Mouse (Mus musculus): ENCODE results near the gene Psma4.
"Not testable (repeated sequence)": the region's sequence is repeated elsewhere in the genome, so short reads cannot be mapped to it uniquely, and the experiment has no call there.

Psma4 gene

DNA sequence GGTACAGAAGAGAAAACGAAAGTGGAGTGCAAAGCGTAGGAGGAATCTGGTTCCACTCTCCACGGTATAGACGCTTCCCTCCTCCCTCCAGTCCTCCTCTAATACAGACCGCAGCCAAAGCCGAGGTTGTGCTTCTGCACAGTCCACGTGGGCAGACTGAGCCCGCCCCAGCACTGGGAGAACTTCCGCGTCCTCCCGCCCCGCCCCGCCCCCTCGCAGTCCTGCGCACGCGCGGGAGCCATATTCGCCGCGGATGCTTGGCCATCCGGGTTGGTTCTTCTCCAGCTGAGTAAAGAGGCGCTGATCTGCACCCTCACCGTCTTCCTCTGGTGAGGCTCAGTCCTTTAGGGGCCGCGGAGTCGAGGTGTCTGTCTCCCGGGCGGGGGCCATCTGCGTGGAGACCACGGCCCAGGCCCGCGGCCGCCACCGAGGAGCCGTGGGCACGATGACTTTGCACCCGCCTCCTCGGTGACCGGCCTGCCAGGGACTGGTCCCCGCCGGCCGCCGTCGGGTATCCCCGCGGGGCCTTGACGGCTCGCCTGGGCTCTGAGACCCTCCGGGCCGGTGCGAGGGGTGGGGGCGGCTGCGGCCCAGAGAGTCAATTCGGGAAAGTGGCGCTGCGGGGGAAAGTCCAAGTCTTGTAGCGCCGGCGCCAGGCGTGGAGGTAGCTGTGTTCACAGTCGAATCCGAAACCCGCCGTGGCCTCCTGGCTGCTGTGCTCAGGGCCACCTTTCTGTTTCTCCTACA is at the start of gene Psma4, which contains the start of gene AY074887:
Psma4 (plus strand) TSS at position 216 of the 747 bp plus-strand sequence.
AY074887 (minus strand) TSS at position 424 of the 747 bp plus-strand sequence.
- DNase-seq (ENCODE audit: low spot score), result peak; percentile 86

GRCm38 (mm10) chr9:54909446-54909845 is 41.1 kb upstream of the Psma4 start:
- no peak for DNase-seq (ENCODE audit: low spot score)

DNA sequence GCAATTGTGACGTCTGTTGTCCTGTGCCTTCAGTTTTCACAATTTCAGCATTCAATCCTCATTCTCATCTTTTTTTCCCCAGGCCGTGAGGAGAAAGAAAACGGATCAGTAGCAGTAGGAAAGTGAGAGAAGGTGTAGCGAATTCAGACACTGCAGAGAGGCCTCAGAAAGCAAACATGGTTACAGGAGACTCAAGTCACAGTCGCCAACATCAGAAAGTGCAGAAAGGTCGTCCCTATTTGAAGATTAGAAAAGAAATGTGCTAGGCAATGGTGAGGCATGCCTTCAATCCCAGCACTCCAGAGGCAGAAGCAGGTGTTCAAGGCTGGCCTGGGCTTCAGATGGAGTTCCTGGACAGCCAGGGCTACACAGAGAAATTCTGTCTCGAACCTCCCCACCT is 35.0 kb upstream of the Psma4 start:
- DNase-seq (ENCODE audit: low spot score), result no peak

GRCm38 (mm10) chr9:54916401-54916800 is 34.2 kb upstream of the Psma4 start:
- no peak for DNase-seq (ENCODE audit: low spot score)

DNA sequence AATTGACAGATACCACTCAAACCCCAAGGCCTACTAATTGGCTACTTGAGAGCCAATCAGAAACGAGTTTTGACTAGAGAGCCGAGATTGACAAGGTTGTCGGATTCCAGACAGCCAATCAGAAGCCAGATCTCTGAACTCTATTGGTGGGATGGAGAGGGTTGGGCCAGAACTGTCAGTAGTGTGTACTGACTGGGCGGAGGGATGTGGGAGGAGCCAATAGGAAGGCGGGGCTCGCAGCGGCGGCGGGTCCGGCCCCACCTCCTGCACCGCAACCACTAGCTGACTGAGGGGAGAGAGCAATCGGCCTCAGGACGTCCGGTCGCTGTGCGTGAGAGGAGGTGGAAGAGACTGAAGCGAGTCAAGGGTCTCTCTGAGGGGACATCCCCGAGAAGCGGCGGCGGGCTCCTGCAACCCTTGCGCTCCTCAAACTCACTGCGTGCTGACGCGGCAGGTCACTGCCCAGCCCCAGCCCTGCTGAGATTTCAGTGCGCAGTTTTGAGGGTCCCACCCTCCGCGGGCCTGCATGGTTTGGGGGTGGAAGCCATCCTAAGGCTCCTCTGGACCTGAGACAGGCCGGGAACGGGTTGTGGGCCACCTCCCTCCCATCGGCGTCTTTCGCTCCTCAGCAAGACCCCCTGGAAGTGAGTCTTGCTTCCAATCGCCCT is 33.4 kb upstream of the Psma4 start, which contains the start of gene Hykk:
Hykk (plus strand) TSS at position 274 of the 668 bp plus-strand sequence.
- DNase-seq (ENCODE audit: low spot score), result peak; percentile 91

GRCm38 (mm10) chr9:54918191-54918590 is 32.4 kb upstream of the Psma4 start:
- no peak for DNase-seq (ENCODE audit: low spot score)

- DNase-seq (ENCODE audit: low spot score), result no peak
Measured at GRCm38 (mm10) chr9:54918781-54919180, 31.8 kb upstream of the Psma4 start.

- no peak for DNase-seq (ENCODE audit: low spot score)
Measured at GRCm38 (mm10) chr9:54919946-54920345, 30.6 kb upstream of the Psma4 start.

GRCm38 (mm10) chr9:54930741-54931140 is 19.8 kb upstream of the Psma4 start:
- DNase-seq (ENCODE audit: low spot score), result no peak

GRCm38 (mm10) chr9:54931765-54932164 is 18.8 kb upstream of the Psma4 start:
- no peak for DNase-seq (ENCODE audit: low spot score)

- no peak for DNase-seq (ENCODE audit: low spot score)
Measured at GRCm38 (mm10) chr9:54932379-54932778, 18.2 kb upstream of the Psma4 start.

- DNase-seq (ENCODE audit: low spot score), result no peak
Measured at GRCm38 (mm10) chr9:54942071-54942470, 8.5 kb upstream of the Psma4 start.

- no peak for DNase-seq (ENCODE audit: low spot score)
Measured at GRCm38 (mm10) chr9:54944467-54944866, 6.1 kb upstream of the Psma4 start.

DNA sequence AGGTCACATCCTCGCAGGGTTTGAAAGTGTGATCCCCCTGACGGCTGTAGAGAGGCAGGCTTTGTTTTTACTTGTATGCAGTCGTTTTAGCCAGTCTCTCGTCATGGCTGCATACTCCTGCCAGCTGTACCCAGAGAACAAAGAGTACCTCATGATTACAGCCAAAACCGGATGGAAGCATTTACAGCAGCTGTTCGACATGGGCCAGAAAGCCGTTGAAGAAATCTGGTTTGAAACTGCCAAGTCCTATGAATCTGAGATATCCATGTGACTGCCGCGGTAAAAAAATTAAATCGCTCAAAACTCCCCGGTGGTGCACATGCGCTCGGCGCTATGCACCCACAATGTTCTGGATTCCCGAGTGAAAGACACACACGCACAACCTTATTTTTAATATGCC is 4.3 kb upstream of the Psma4 start:
- peak; percentile 17 for DNase-seq (ENCODE audit: low spot score)

DNA sequence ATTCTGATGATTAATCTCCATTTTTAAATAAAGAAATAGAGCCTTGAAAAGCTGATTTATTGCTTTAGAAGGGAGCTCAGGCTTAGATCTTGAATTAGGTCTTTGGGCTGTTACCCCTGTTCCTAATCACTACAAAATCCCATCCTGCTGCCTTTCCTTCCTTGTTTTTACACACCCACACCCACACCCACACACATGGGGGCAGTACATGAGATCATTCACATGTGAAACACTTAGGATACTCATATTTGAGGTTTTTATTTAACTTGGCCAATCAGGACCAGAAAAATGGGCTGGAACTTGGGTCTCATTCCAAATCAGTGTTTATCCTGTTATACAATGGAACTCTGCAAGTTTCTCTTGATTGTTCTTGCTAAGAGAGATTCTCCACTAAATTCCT is 1.1 kb upstream of the Psma4 start:
- DNase-seq (ENCODE audit: low spot score), result no peak

GRCm38 (mm10) chr9:54950162-54950561 is 428 bp upstream of the Psma4 start:
- not testable (repeated sequence) for DNase-seq (ENCODE audit: low spot score)

GRCm38 (mm10) chr9:54961059-54961458 is 10.5 kb downstream of the Psma4 start:
- no peak for DNase-seq (ENCODE audit: low spot score)

- no peak for DNase-seq (ENCODE audit: low spot score)
Measured at GRCm38 (mm10) chr9:54963669-54964068, 13.1 kb downstream of the Psma4 start.

- no peak for DNase-seq (ENCODE audit: low spot score)
Measured at GRCm38 (mm10) chr9:54969972-54970637, 19.5 kb downstream of the Psma4 start.

DNA sequence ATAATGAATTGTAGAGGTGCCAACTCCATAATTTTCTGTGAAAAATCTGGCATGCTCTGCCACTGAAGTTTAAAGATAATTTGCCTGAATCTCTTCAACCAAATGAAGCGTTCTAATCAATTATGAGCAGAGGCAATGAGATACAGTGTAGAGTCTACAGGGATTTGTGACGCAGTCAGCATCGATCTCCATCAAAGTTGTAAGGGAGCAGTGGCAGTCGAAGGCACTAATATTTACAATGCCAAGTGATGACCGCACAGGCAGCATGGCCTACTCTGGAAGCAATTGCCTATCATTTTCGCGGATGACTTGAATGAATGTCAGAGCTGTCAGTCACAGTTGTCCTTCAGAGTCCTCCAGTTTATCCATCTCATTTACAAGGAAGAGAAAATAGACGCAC is 30.1 kb downstream of the Psma4 start, which contains the start of gene Chrna5:
Chrna5 (plus strand) TSS at position 207 of the 400 bp plus-strand sequence.
- DNase-seq (ENCODE audit: low spot score), result no peak

DNA sequence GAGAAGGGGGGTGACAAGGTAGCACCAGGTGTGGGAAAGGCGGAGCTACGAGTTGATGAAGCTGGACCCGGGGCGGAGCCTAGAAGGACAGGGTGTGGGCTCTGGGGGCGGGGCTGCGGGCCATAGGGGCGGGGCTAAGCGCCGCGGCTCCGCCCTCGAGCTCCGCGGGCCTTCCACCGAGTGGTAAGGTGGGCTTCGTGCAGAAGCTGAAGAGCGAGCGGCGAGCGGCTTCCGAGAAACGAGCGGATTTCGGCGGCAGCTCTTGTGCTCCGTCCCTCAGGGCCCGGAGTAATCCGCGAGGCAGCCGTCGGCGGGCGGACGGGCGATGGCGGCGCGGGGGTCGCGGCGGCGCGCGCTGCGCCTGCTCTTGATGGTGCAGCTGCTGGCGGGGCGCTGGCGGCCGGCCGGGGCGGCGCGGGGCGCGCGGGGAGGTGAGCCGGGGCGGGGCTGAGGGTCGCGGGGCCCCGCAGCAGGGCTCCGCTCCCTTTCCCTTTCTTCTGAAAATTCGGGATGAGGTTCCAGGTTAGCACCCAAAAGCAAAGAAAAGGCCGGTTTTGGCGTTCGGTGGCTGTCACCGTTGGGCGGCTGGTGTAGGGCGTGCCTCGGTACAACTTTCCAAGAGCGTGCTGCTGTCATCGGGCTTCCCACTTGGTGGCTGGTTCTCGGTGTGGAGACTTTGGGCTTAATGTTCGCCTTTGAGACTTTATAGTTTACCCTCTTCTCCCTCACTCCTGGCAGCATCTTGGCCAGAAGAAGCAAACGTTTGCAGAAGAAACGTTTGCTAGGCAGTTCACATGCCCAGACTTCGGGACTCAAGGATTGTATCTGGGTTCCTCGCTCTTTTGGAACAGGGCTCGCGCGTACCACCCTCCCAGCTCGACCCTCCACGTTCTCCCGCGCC is 31.0 kb downstream of the Psma4 start:
- no peak for DNase-seq (ENCODE audit: low spot score)

DNA sequence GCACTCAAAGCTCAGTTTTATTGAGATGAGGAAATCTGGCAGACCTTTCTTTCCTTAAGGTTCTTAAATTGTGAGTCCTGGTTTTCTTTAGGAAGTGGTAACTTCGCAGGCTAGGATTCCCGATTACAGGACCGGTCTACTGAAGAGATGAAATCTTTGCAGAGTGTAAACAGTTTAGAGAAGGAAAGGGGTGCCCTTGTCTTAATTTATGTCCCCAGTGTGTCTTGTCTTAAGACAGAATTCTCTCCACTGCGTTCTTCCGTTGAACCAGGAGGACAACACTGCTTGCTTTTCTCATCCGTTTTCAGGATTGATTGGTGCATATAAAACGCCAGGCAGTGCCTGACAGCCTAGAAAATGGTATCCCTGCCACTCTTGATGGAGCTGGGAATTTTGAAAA is 31.8 kb downstream of the Psma4 start:
- DNase-seq (ENCODE audit: low spot score), result no peak

Measured in layer of hippocampus, adult 11-12 months (tissue).